Mouse (Mus musculus) heart, postnatal 10 days (tissue): Measurements from ENCODE around the gene Hoxa5. TPM values are rescaled to one million over a fixed set of nuclear protein-coding genes. Genes with fewer than 3 reads are reported as not detected.

ENCODE experiments used
- DNase-seq, 2 experiments: peaks; one replicate each; pipeline ENCODE4 v3.0.0; 2021
- intact Hi-C: fragments of 180-260 bp; cut with DNase I; formaldehyde crosslinking; loops from one replicate; pipeline ENCODE4 v1.15.1; 2025
- total RNA-seq, 2 experiments: library from RNA; stranded (reverse); gene quantifications; 2 replicates each; pipeline ENCODE4 v1.2.3; 2021

The Hoxa5 gene
- 1 to 10 TPM; 1.2 to 1.6 TPM for total RNA-seq

DNA sequence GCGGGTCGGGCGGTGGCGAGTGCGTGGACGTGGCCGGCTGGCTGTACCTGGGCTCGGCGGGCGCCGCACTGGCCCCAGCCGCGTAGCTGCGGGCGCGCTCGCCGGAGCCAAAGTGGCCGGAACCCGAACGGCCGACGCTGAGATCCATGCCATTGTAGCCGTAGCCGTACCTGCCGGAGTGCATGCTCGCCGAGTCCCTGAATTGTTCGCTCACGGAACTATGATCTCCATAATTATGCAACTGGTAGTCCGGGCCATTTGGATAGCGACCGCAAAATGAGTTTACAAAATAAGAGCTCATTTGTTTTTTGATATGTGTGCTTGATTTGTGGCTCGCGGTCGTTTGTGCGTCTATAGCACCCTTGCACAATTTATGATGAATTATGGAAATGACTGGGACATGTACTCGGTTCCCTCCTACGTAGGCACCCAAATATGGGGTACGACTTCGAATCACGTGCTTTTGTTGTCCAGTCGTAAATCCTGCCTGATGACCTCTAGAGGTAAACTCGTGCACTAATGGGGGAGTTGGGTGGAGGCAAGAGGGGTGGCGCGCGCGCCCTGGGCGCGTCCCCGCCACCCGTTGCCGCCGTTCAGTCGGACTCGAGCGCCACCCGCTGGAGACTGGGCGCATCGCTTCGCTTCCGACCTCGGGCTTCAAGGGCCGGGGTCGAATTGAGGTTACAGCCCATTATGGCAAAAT is at the start of gene Hoxa5:
TSS of gene Hoxa5 (minus strand) at position 538 of the 703 bp plus-strand sequence.
- DNase-seq = peak in 1 of 2 experiments; percentile 74
- intact Hi-C loops = loop anchor here (5.0 kb wide), 1 partner anchor 822 kb away; no protein-coding TSS in a partner anchor

DNA sequence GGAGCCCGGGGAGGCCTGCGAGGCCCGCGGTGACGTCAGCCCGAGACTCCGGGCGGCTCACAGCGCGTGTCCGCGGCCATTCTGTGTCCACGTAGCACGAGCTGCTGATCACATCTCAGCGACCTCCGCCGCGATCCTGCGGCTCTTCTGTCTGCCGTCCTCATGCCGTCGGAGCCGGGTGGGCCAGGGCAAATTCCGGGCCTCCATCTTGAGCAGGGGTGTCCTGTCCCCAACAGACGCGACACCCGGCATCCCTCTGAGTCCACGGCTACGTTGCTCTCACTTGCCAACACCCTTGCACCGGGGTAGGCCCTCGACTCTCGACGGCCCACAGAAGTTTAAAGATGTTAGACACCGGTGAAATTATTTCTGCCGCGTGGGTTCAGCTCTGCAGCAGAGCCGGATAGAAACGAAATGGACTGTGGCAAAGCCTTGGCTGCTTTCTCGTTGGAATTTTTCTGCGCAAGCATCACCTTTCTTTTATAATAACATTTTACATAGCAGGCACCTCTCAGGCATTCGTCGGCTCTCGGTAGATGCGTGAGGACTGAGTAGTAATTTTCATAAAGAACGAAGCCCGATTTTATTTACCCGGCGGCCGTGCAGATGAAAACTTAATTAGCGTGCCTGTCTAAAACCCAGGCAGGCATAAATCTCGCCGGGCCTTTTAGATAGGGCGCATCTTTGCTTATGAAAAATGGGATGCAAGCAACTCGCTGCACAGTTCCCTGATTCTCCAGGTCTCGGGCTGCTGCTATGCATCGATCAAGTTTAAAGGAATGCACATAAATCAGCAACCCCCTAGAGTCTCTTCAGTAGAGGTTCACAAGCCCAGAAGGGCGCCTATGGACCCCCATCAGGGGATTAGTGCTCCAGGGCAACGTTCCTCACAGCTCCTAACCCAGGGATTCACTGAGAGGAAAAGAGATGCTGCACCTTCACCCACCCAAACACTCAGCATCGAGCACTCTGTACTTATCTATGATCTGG is 49.4 kb upstream of the Hoxa5 start:
- intact Hi-C loops = no loop called here
- peak in 1 of 2 experiments; percentile 55 for DNase-seq

DNA sequence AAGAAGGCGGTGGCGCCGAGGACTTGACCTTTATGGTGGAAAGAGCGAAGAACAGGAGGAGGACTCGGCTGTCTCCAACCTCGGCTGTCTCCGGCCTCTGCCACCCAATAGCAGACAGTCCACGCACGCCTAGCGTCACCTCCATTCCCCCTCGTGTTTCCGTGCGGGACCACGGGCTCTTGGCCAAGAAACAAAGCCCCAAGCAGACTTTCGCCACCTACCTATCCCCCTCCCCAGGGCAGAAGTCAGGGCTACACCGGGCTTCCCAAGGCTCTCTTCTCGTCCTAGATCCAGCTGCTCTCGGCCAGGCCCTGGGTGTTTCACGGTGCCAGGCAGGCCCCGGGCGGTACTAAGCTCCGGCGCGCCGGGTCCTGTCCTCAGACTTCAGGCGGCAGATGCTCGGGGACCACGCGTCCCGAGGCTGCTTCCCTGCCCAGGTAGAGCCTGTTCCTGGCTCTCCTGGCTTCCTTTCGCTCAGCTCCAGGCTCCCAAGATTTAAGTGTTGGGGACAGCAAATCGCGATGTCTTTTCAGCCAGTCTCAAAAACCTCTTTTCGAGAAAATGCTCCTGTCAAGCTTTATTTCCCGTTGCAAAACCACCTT is 48.5 kb upstream of the Hoxa5 start:
- intact Hi-C loops = no loop called here
- no peak for DNase-seq

DNA sequence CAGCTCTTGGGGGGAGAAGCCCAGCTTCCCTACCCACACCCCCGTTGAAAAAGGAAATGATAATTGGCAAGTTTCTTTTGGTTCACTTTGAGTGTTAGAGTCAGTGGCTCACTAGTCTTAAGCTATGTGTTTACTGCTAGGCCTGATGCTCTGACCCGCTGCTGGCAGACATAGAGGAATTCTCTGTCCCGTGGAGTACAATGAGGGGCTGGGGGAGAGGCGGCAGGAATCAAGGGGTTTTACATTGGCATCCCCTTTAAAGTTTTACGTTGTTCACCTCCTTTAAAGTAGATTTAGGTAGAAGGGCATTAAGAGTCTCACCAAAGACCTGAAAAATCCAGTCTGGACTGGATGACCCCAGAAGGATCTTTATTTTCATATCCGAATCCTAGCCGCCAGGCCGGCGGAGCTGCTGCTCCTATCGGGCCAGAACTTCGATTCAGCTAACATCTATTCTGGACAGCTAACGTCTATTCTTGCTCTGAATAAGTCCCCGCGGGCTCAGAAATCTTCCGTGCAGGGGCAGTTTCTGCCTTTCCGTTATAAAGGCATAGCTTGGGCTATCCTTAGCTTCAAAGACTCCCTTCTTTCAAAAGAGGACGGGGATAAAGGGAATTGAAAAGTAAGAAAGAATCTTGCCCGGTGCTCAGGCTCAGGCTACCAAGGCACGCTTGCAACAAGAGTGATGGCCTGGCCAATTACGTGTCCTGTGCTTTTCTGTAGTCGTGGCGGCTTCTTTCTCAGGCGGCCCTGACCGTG is 47.8 kb upstream of the Hoxa5 start:
- no peak for DNase-seq
- intact Hi-C loops = no loop called here

DNA sequence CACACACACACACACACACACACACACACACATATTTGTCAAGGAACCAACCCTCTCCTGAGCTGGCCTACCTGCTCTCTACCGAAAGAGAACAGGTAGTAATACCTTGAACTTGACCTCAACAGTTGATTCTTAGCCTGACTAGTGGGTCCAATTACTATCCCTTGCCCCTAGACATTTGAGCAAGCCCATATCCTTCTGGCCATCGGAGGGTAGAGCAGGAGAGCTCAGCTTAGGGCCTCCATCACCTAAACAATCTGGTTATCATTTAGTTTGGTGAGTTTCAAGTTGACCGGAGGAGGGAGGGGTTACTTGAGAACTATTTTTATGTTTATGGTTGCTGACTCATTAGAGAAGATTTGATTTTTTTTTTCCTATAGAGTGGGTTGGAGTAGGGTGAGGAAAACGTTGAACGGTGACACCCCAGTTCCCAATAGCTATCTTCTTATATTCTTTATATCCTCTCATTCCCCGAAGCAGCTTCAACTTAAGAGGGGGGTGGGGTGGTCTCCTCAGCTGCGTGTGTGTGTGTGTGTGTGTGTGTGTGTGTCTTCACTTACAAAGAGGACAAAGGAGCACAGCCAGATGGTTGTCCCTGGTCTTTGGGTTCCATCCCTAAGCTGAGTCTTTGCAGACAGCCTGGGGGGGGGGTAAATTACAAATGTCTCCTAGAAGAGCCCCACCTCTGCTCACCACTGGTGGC is 46.9 kb upstream of the Hoxa5 start:
- intact Hi-C loops = no loop called here
- no peak for DNase-seq

DNA sequence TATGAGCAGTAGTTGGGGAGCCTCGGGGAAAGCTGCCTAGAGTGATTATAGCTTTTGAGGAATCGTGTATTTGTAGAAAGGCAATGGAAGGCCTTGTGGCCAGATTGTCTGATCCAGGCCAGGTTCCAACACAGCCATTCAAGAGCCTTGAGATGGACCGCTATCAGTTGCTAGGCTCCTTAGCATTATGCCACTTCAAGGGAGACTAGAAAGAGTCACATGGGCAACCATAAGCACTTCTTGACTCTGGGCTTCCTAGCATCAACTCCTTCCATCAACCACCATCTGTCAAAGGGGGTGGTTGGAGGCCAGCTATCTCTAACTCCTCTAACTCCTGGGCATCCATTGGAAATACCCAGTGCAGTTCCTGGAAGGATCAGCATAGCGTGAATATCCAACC is 45.4 kb upstream of the Hoxa5 start:
- intact Hi-C loops = no loop called here
- no peak for DNase-seq

DNA sequence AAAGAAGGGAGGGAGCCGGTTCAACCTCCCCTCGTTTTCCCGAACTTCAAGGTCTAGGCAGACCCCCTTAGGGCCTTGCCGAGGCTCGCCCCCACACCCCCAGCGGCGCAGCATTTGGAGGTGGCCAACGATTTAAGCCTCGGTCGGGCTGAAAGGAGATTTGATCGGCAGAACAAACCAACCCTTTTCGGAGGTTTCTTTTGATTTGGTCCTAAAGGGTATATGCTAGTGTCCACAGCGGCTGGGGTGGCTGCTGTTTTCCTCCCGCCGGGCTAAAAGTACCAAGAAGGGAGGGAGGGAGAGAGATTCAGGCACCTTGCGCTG is 45.0 kb upstream of the Hoxa5 start:
- intact Hi-C loops = no loop called here
- DNase-seq = no peak

DNA sequence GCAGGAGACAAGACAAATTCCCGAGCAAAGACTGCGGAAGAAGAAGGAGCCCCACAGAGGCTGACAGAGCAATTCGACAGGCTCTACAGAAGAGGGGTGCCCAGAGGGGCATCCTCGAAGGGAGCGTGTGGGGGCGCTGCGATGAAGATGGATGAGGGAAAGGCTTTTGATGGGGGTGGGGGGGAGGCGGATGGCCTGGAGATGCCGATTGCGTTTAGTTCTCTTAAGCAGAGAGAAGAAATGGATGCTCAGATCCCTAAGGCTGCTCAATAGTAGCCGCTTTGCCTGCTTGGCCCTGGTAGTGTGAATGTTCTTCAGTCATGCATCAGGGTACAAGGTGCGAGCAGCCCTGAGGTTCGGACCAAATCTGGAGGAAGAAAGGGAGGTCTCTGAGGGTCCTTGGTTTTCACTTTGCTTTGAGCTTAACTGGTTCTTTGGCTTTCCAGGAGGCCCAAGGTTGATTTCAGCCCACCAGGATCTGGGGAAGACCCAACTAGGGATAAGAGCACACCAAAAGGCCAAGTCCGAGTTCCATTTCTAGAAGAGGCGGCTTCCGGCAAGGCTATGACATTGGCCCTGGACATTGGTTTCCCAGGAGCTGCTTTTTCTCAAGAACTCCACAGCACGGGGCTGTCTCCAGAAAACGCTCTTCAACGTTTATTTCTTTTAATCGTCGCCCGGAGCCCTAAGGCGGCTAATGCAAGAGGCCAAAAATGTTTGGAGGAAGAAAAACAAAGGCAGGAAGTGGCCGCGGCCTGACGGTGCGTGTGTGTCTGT is 44.4 kb upstream of the Hoxa5 start:
- no peak for DNase-seq
- intact Hi-C loops = no loop called here

DNA sequence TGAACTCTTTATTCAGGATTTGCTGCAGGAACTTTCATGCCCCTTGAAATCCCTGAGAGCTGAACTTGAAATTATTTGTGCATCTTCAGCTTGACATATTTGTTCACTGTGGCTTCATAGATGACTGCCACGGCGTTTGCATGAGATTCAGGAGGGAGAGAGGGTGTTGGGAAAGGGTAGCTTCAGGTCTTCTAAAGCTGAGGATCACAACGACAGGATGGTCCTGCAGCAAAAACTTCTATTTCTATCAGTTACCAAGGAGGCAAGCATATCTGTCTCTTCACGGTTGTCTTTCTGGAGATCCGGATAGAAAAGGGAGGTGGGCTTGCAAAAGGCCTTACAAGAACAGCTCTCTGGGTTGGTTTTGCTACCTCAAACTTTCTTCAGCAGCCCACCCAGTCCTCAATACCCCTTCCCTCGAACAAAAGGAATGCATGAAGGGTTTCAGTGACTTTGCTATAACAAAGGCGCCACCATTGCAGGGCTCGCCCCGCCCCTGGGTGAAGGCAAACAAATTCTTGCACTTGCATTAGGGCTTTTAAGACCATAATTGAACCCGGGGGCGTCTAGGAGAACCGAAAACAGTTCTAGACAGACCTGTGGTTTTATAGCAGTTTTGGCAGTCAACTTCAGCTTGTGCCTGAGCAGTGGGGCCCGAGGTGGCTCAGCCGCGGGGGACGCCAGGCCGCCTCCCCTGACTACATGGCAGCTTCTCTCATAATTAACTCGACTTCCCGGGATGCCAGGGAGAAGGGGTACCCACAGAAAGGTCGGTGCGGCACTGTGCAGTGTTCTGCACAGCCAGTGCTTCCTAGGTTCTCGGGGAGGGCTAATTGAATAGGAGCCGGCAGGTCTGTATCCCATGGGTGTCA is 43.6 kb upstream of the Hoxa5 start:
- no peak for DNase-seq
- intact Hi-C loops = no loop called here

DNA sequence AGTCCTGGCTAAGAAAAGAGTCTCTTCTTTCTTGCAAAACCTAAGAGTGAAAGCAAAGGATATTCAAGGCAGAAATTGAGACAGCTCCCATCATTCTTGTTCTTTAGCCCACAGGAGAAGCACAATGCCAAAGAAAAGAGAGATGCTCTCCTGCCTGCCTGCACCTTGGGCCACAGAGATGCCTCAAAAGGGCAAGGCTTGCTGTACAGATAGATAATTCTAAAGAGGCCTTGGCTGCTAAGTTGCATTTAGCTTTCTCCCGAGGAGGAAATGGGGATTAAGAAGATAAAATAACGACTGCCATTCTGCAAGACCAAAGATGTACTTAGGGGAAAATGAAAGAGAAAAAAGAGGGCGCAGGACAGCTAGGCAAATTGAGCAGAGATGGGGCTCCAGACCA is 42.5 kb upstream of the Hoxa5 start:
- no peak for DNase-seq
- intact Hi-C loops = no loop called here

DNA sequence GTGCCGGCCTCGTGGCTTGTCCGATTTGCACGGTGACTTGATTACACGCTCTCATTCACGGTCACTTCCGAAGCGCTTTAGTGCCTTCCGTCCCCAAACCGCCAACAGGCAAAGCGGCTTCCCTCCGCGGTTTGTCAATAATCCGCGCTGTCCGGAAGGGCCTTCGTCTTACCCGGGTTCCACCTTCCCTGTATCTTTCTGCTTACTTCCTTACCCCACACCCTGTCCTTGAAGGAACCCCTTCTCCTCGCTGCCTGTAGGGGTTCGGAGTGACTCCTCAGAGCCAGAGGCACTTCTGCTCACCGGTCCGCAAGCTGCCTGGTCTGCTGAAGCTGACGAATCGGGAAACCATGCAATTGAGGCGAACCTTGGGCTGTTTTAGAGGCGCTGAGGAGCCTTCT is 42.0 kb upstream of the Hoxa5 start:
- intact Hi-C loops = no loop called here
- peak in 1 of 2 experiments; percentile 32 for DNase-seq

DNA sequence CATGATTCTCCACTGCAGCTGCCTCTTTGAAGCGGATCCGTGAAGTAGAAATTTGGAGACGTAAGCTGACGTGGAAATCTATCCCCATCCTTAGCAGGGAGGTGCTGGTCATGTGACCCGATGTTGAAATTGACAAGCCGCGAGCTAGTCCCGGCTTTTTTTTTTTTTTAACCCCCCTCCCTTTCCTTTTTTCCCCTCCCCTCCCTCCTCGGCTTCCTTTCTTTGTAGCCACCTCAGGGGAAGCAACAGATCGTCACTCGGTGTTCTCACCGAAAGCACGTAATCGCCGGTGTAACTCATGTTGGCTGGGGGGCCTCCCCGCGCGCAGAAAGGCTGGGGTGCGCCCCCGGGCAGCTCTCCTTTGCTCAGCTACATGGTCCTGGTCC is 41.4 kb upstream of the Hoxa5 start, which contains the start of gene Hoxa11:
TSS of gene Hoxa11 (minus strand) at position 54 of the 386 bp plus-strand sequence.
- intact Hi-C loops = no loop called here
- DNase-seq = no peak

DNA sequence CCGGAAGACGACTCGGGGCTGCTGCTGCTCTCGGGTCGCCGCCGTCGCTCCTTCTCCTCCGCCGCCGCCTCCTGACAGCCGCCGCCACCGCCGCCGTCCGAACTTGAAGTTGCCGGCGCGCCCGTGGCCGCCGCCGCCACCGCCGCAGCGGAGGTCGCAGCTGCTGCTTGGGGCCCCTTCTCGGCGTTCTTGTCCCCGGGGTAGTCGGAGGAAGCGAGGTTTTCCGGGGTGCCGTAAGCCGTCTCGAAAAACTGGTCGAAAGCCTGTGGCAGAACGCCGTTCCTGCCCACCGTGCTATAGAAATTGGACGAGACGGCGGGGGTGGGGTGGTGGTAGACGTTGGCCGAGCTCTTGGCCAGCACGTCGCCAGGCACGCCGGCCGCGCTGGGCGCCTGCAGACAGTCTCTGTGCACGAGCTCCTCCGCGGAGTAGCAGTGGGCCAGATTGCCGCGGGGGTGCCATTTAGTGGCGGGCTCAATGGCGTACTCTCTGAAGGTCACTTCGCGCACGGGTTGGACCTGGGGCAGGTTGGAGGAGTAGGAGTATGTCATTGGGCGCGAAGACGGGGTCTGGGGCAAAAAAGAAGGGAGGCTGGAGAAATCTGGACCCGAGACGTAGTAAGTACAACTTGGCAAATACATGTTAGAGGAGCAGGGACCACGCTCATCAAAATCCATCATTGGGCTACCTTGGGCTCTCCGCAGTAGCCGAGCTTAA is 40.8 kb upstream of the Hoxa5 start:
- no peak for DNase-seq
- intact Hi-C loops = no loop called here

DNA sequence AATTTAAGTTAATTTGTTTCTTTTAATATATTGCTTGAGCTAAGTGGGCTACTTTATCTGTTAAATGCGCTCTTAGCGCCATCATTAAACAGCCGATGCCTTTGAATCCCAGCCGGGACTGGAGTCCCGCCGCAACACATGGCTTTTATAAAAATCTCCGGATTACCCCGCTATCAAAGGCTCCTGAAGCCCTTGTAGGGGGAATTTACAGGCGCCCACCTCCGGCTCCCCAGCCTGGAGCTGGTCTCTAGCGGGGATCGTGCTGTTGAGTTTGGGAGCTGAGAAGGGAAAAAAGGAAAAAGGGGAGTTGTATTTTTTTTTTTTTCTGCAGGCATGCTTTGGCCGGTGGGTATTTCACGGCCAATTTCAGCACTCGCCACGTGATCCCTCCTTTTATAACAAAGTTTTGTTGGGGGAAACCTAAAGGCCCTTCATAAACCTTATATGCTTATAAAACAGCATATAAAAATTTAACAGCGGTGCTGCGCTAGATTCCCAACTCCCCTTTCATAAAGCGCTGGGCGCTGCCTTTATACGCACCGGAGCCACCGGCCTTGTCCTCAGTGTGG is 40.2 kb upstream of the Hoxa5 start:
- intact Hi-C loops = no loop called here
- DNase-seq = no peak

DNA sequence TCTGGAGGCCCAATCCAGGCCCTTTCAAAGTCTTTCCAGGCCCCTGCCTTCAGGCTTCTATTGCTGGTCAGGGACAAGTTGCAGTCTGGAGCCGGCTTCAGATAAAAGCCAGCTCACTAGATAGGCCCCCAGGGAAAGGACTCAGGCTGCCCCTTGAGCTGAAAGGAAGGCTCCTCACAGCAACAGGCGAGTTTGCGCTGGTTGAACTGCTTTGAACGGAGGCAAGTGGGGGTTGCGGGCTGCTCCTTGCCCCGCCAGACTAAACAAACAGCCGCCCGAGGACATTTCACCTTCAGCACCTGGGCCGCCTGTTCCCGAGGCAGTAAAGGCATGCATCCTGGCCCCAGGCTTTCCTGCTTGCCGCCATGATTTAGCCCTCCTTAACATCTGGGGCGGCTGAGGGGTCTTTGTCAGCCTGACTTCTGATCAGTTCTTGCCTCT is 39.3 kb upstream of the Hoxa5 start:
- intact Hi-C loops = no loop called here
- DNase-seq = no peak

DNA sequence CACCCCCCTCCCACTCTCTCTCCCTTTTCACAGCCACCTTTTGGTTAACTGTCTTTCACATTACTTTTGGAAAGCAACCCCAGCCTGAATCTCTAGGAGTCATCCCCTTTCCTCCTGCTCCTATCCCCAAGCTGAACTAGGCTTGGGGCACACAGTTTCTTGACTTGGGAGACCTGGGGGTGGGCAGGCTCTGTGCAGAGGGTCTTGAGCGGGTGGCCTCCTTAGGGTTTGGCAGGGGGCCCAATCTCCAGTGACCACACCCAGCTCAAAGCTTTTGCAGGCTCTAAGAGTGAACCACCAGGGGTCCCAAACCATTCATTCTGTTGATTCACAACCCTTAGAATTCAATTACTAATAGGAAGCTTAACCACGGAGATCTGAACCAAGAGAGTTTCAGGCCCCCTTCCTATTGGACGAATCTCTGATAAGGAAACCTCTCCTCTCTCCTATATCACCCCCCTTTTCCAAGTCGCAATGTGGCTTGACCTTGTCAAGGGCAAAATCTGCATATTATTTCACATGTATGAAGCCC is 38.5 kb upstream of the Hoxa5 start:
- DNase-seq = no peak
- intact Hi-C loops = no loop called here

DNA sequence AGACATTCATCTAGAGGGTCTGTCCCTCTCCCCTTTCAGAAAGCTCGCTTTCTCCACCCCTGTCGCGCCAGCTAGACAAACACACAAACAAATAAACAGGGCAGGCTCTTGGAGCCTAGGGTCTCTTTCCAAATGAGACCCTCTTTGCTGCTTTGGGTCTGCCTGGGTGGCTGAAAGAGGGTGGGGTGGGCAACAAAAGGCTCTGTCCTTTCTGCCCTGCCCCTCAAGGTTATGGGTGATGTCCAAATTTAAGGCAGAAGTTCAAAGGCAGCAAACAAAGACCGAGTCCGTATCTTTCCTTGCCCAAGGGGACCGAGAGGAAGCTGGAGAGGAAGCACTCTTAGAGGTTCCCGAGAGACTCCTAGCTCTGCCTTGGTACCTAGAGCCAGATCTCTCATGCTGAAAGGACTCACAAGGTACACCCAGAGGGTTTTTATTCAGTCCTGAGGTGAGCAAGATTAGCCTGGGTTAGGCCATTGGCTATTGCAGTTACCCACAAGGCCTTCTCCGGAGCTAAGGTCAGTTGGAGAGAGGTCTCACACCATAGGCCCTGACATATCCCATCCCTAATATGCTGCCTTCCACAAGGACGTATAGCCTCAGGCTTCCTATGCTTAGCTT is 36.7 kb upstream of the Hoxa5 start:
- intact Hi-C loops = no loop called here
- DNase-seq = no peak
